Mouse (Mus musculus) c-Kit-positive CD71-negative TER-119-negative erythroid progenitor cells, embryonic 14.5 days (primary cell): ENCODE data around the gene Fam193b.

ENCODE experiments used
- DNase-seq: peaks from one replicate; pipeline ENCODE4 v3.0.0-alpha.2; 2013; ENCODE audit warnings: low read depth

Fam193b gene

DNA sequence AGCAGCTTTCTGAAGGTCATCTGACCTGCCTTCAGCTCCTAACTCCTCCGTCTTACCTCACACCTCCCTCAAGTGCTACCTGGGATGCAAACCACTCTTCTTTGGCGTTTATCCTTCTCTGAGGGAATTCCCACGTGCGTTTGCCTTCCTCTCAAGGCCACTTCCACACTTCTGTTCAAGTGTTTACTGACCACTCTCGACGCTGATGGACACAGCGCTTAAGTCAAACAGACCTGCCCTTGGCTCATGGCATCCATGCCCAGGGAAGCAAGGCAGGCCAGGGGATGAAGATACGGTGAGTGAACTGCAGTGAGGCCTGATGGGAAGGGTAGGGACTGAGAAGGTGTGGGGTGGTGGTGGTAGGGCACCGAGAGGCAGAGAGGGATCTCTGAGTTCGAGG lies 70.3 kb downstream of the Fam193b start:
- DNase-seq: no peak

GRCm38 (mm10) chr13:55498906-55499305 lies 72.0 kb downstream of the Fam193b start:
- DNase-seq: no peak

GRCm38 (mm10) chr13:55496661-55497060 lies 74.3 kb downstream of the Fam193b start:
- DNase-seq: no peak

GRCm38 (mm10) chr13:55495702-55496101 lies 75.2 kb downstream of the Fam193b start:
- no peak for DNase-seq

DNA sequence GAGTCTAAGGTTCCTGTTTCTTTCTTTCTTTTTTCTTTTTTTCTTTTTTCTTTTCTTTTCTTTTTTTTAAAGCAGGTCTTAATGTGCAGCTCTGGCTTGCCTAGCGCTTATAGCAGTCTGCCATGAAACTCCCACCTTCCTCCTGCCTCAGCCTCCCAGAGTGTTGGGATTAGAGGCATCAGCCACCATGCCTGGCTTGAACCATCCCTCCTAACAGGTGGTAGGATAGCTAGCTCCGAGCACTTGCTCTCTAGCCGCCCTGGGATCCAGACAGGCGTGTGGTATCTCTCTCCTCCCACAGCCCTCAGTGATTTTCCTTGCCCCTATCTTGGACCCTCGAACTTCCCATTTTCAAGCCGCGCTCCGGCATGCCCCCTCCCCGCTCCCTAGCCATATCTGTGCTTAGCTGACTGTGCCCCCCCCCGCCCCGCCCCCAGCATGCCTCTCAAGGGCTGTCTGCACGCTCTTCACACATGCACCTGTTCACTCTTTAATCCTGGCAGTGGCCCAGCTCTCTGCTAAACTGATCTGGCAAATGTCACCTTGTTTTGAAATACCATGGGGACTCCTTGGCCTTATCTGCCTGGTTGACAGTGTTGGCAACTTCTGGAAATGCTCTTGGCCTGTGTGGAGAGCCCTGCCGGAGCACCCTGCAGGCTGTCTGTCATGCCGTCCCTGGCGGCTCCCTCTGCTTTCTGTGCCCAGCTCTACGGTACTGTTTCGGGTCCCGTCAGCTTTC lies 75.9 kb downstream of the Fam193b start:
- no peak for DNase-seq

DNA sequence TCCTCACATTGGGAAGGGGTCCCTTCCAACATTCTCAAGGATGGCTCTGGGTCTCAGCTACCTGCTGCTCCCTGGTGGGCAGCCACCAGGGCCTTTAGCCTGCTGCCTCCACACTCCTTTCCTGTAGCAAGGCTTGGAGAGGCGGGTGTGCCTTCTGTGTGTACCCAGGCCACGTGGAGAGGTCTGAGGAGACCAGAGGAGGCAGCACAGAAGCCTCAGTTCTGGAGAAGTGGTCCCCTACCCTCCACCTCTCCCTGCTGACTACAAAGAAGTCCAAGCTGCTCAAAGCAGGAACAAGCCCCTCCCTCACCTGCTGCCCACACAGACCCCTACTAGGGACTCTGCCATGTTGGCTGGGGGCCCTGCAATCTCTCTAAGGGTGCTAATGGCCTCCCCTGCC lies 76.7 kb downstream of the Fam193b start:
- DNase-seq: no peak
